Mouse (Mus musculus): ENCODE measurements around the gene Fam107b.

DNA sequence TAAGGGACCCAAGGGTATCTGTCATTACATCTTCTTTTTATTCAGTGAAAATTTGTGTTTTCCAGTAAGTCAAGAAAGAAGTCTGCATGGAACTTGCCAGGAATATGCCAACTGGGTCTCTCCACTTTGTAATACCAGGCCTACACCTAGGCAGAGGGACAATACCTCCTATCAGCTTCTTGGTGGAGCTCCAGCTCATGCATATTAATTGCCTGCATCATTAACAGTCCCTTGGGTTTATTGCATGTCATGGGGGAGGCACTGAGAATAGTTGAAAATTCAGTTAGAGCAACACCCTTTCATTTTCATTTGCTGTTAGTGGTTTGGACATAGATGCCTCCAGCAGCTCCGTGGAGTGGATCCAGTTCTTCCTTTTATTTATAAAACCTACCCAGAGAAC is 130.1 kb downstream of the Fam107b start:
- TF ChIP-seq CTCF (IDR thresholded peaks at IDR 0.05; ENCODE audit: low read depth, low read length), result no peak
- TF ChIP-seq GATA1 (IDR thresholded peaks at IDR 0.05; ENCODE audit: borderline replicate concordance, low read length), result no peak
